Mouse (Mus musculus): ENCODE measurements around the gene Gtdc1.

DNA sequence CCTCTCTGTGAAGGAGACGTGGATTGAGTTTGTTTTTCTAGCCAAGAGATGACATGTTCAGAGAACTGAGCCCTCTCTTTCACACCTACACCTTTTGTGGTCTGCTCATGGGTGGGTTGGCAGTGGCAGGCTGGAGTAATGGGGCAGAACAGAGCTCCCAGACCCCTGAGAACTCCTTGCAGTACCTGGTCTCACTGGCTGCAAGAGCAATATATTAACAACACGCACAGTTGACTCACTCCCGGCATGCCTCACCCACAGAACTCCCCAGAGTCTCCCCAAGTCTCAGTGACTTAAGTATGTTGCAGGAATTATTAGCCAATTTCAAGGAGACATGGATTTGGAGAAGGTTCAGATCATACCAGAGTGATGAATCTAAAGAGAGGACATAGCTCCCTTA, 49.6 kb upstream of the Gtdc1 start:
- TF ChIP-seq CTCF (IDR thresholded peaks at IDR 0.05) (no peak), EP300 (IDR thresholded peaks at IDR 0.05; ENCODE audit: insufficient read depth, low read depth, low read length) (no peak)
